Mouse (Mus musculus): ENCODE results near the gene Pou2f3. TPM values are rescaled to one million over a fixed set of nuclear protein-coding genes. Genes with fewer than 3 reads are reported as not detected.
A peak's percentile ranks its signal among the peaks of the same experiment; 100 is the strongest.

The Pou2f3 gene
- polyA plus RNA-seq, 1 experiment = 0.14 TPM

DNA sequence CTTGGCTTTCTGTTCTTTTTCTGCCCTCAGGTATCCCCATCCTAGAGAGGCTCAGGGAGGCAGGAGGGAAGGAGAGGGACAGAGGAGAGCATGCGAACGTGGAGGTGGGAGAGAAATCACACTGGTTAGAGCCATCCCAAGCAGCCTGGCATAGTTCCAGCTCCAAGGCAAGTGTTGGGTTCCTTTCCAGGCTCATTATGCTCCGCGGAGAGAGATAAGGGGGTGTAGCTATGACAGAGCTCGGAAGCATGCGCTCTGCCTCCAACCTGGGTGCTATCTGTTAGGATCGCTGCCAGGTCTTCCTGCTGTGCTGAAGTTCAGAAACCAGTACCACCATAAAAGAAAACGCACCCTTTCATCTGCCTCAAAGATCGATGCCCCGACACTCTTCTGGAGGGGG lies 60.1 kb downstream of the Pou2f3 start:
- DNase-seq = peak; percentile 32

DNA sequence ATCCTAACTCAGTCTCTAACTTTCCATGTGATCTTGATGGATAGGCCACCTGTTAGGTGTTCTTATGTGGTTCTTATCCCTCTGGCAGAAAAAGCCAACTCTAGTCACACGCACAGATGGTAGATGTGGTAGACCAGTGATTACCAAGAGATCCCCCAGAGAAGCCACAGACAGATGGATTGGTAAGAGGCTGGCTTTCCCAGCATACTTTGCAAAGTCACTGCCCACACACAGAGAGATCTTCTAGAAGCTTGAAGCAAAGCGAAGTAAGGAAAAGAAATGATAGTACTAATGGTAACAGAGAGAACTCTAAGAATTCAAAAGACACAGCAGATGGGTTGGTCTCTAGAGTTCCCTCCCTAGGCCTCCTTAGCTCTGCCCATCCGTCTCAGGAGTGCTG lies 60.7 kb downstream of the Pou2f3 start:
- Histone ChIP-seq H3K36me3 (ENCODE audit: control insufficient read depth, insufficient read depth, low read length) (no peaks in the 10 kb centered on the region), H3K4me3 (ENCODE audit: insufficient read depth, low read depth, low read length) (no peak overlapping the region), H3K27ac (ENCODE audit: insufficient read depth, low read depth, low read length) (no peak overlapping the region), H3K27me3 (replicated peaks; ENCODE audit: control insufficient read depth, insufficient read depth, low read length) (no peaks in the 10 kb centered on the region), H3K4me1 (ENCODE audit: control insufficient read depth, insufficient read depth, low read length) (no peaks in the 10 kb centered on the region)
- no peak for DNase-seq
- TF ChIP-seq CTCF (conservative IDR thresholded peaks at IDR 0.05; ENCODE audit: insufficient read depth, insufficient read length, low read depth, low read length) (no peak), POLR2A (IDR thresholded peaks at IDR 0.05; ENCODE audit: low read depth, low read length) (no peak)
- 84% methylated on average over 3 of the region's 3 CpGs for WGBS

More for the DNA sequence above, 60.1 kb downstream of the Pou2f3 start:
- H3K27me3 ChIP-seq (replicated peaks; ENCODE audit: control insufficient read depth, insufficient read depth, low read length) = no peaks in the 10 kb centered on the region
- no peaks in the 10 kb centered on the region for H3K4me1 ChIP-seq (ENCODE audit: control insufficient read depth, insufficient read depth, low read length)
- H3K27ac ChIP-seq (ENCODE audit: insufficient read depth, low read depth, low read length) = no peak overlapping the region
- H3K36me3 ChIP-seq (ENCODE audit: control insufficient read depth, insufficient read depth, low read length) = no peaks in the 10 kb centered on the region
- WGBS = 42% methylated on average over 10 of the region's 10 CpGs
- H3K4me3 ChIP-seq (ENCODE audit: insufficient read depth, low read depth, low read length) = no peak overlapping the region
- TF ChIP-seq POLR2A (IDR thresholded peaks at IDR 0.05; ENCODE audit: low read depth, low read length) = no peak
- TF ChIP-seq CTCF (conservative IDR thresholded peaks at IDR 0.05; ENCODE audit: insufficient read depth, insufficient read length, low read depth, low read length) = no peak

DNA sequence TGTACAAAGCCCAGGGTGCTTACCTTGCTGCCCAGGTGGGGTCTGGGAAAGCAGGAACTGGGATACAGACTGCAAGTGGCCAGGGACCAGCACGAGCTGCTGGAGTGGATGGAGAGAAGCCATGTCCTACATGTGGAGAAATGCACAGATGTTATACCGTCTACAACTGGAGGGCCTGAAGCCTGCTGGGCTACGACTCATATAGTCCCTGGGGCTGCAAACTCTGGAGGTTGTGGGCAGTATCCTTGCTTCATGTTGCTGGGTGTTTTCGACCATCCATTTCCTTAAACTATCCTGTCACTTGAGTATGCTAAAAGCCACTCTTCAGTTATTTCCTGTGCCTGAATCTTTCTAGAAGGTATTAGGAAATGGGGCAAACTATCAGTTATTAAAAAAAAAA lies 65.0 kb downstream of the Pou2f3 start:
- 92% methylated on average over 4 of the region's 4 CpGs for WGBS
- Histone ChIP-seq H3K4me1 (ENCODE audit: control insufficient read depth, insufficient read depth, low read length) (no peaks in the 10 kb centered on the region), H3K36me3 (ENCODE audit: control insufficient read depth, insufficient read depth, low read length) (no peaks in the 10 kb centered on the region), H3K27ac (ENCODE audit: insufficient read depth, low read depth, low read length) (no peak overlapping the region), H3K4me3 (ENCODE audit: insufficient read depth, low read depth, low read length) (no peak overlapping the region), H3K27me3 (replicated peaks; ENCODE audit: control insufficient read depth, insufficient read depth, low read length) (no peaks in the 10 kb centered on the region)
- TF ChIP-seq POLR2A (IDR thresholded peaks at IDR 0.05; ENCODE audit: low read depth, low read length) = no peak
- no peak for TF ChIP-seq CTCF (conservative IDR thresholded peaks at IDR 0.05; ENCODE audit: insufficient read depth, insufficient read length, low read depth, low read length)
- DNase-seq = no peak

DNA sequence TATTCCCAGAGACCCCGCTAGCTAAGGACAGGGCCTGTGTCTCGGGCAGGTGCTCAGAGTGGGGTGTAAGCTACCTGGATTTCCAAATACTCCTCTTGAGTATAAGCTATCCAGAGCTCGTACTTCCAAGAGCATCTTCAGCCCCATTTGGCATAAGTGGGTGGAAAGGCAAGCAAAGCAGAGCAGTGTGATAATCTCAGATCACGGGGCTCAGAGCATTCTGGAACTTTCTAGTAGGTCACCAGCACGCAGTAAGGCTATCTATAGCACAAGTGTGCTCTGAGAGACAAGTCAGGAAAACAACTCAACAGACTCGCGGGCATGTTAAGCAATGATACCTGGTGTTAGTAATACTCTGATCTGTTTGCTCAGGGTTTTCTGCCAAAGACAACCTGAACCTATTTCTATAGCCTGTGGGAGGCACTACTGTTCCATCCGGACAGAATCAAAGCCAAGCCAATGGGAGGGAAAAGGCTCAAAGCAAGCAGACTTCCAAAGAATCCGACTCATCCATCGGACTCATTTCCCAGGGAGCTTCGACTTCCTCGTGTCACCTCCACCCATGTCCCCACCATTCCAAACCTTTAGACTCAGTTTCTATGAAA lies 65.9 kb downstream of the Pou2f3 start:
- WGBS = 74% methylated on average over 12 of the region's 12 CpGs
- TF ChIP-seq CTCF (conservative IDR thresholded peaks at IDR 0.05; ENCODE audit: insufficient read depth, insufficient read length, low read depth, low read length) (peak; percentile 33; the same call in 1 of the 2 replicates), POLR2A (IDR thresholded peaks at IDR 0.05; ENCODE audit: low read depth, low read length) (no peak)
- no peak overlapping the region for H3K27ac ChIP-seq (ENCODE audit: insufficient read depth, low read depth, low read length)
- no peak overlapping the region for H3K4me3 ChIP-seq (ENCODE audit: insufficient read depth, low read depth, low read length)
- no peaks in the 10 kb centered on the region for H3K27me3 ChIP-seq (replicated peaks; ENCODE audit: control insufficient read depth, insufficient read depth, low read length)
- no peak for DNase-seq
- H3K4me1 ChIP-seq (ENCODE audit: control insufficient read depth, insufficient read depth, low read length) = no peaks in the 10 kb centered on the region
- H3K36me3 ChIP-seq (ENCODE audit: control insufficient read depth, insufficient read depth, low read length) = no peaks in the 10 kb centered on the region

DNA sequence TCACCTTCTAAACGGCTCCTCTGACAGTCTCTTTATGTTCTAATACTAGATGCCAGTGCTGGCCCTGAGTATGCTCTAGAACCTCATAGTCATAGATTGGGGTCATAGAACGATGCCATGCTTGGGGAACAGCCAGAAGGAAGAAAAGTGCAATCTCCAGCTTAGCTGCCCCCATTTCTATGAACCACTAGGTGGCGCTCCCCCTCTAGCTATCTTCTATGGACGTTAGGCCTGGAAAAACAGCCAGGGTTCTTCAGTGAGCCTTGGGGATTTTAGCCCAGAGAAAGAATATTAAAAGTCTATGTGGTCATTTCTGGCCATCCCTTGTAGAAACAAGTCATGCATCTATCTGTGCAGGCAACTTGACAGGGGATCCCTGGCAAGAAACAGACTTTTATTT lies 68.3 kb downstream of the Pou2f3 start:
- no peak overlapping the region for H3K27ac ChIP-seq (ENCODE audit: insufficient read depth, low read depth, low read length)
- WGBS = 2% methylated on average over 4 of the region's 4 CpGs
- H3K4me3 ChIP-seq (ENCODE audit: insufficient read depth, low read depth, low read length) = no peak overlapping the region
- H3K36me3 ChIP-seq (ENCODE audit: control insufficient read depth, insufficient read depth, low read length) = no peaks in the 10 kb centered on the region
- DNase-seq = peak; percentile 81
- no peaks in the 10 kb centered on the region for H3K27me3 ChIP-seq (replicated peaks; ENCODE audit: control insufficient read depth, insufficient read depth, low read length)
- TF ChIP-seq POLR2A (IDR thresholded peaks at IDR 0.05; ENCODE audit: low read depth, low read length) (no peak), CTCF (conservative IDR thresholded peaks at IDR 0.05; ENCODE audit: insufficient read depth, insufficient read length, low read depth, low read length) (peak; percentile 89)
- no peaks in the 10 kb centered on the region for H3K4me1 ChIP-seq (ENCODE audit: control insufficient read depth, insufficient read depth, low read length)

DNA sequence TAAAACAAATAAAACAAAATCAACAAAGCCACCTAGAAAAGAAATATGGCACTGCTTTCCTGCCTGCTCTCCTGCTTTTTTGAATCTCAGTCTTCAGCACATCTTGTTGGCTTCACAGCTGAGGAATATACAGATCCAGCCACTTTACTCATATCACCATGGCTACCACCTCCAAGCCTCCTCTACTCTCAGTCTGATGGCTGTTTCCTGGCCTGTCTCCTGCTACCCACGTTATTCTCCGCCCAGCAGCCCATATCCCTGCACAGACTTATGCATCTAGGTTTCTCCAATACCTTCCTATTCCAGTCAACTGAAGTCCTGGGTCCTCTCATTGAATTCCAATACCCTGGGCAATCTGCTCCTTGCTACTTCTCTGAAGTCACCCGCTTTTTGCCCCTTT lies 76.6 kb downstream of the Pou2f3 start:
- no peak for DNase-seq
- Histone ChIP-seq H3K27me3 (replicated peaks; ENCODE audit: control insufficient read depth, insufficient read depth, low read length) (no peaks in the 10 kb centered on the region), H3K4me1 (ENCODE audit: control insufficient read depth, insufficient read depth, low read length) (no peaks in the 10 kb centered on the region), H3K36me3 (ENCODE audit: control insufficient read depth, insufficient read depth, low read length) (no peaks in the 10 kb centered on the region), H3K4me3 (ENCODE audit: insufficient read depth, low read depth, low read length) (no peak overlapping the region), H3K27ac (ENCODE audit: insufficient read depth, low read depth, low read length) (no peak overlapping the region)
- 76% methylated on average over 3 of the region's 3 CpGs for WGBS
- TF ChIP-seq POLR2A (IDR thresholded peaks at IDR 0.05; ENCODE audit: low read depth, low read length) (no peak), CTCF (conservative IDR thresholded peaks at IDR 0.05; ENCODE audit: insufficient read depth, insufficient read length, low read depth, low read length) (no peak)

DNA sequence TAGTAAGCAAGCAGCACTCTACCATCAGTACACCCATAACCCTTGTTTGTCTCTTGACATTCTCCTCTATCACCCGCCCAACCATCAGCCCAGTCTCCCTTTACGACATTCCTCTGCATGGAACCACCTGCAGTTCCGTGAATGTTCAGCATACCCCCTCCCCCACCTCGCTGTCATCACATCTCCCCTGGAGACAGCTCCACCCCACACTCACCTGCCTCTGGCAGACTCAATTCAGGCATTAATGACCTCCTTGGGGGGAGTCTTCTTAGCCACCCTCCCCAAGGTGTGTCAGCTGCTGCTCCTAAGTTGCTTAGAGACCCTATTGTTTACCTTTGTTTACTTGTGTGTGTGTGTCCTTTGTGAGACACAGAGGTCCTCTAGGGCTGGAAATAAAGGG lies 77.8 kb downstream of the Pou2f3 start:
- Histone ChIP-seq H3K4me3 (ENCODE audit: insufficient read depth, low read depth, low read length) (no peak overlapping the region), H3K27me3 (replicated peaks; ENCODE audit: control insufficient read depth, insufficient read depth, low read length) (no peaks in the 10 kb centered on the region), H3K4me1 (ENCODE audit: control insufficient read depth, insufficient read depth, low read length) (no peaks in the 10 kb centered on the region), H3K36me3 (ENCODE audit: control insufficient read depth, insufficient read depth, low read length) (no peaks in the 10 kb centered on the region), H3K27ac (ENCODE audit: insufficient read depth, low read depth, low read length) (no peak overlapping the region)
- WGBS = 53% methylated on average over 4 of the region's 4 CpGs
- no peak for DNase-seq
- TF ChIP-seq CTCF (conservative IDR thresholded peaks at IDR 0.05; ENCODE audit: insufficient read depth, insufficient read length, low read depth, low read length) (no peak), POLR2A (IDR thresholded peaks at IDR 0.05; ENCODE audit: low read depth, low read length) (no peak)
